Mouse (Mus musculus) left cerebral cortex, adult 2 months (tissue): Measurements from ENCODE around the gene Card11. TPM values are rescaled to one million over a fixed set of nuclear protein-coding genes. Genes with fewer than 3 reads are reported as not detected.

ENCODE experiments used
- DNase-seq, 2 experiments: peaks; one replicate each; pipeline ENCODE4 v3.0.0; 2021 to 2022; ENCODE audit warnings: low spot score in 2 of 2, mixed read lengths in 1 of 2; ENCODE audit errors: extremely low spot score in 1 of 2
- H3K27ac ChIP-seq: fragments of 200-600 bp; 2 replicates; pipeline ENCODE4 v1.8.1; 2022
- H3K4me3 ChIP-seq: fragments of 200-600 bp; 2 replicates; pipeline ENCODE4 v1.8.1; 2022
- CTCF ChIP-seq: fragments of 200-600 bp; IDR thresholded peaks from 2 replicates; pipeline ENCODE4 v1.8.1; 2022; ENCODE audit warnings: antibody characterized with exemption, mild to moderate bottlenecking, moderate library complexity
- intact Hi-C: fragments of 180-260 bp; cut with DNase I; formaldehyde crosslinking; loops from one replicate; pipeline ENCODE4 v1.15.1; 2025
- total RNA-seq, 2 experiments: library from RNA; stranded (reverse); gene quantifications; 2 replicates each; pipeline ENCODE4 v1.2.3; 2021

The Card11 gene
- total RNA-seq, 2 experiments from 2014 or later: 0.18 to 0.33 TPM

- Histone ChIP-seq H3K27ac (no peak overlapping the region), H3K4me3 (no peak overlapping the region)
- TF ChIP-seq CTCF: peak; percentile 38
- DNase-seq: no peak
- intact Hi-C loops: no loop called here
Measured at GRCm38 (mm10) chr5:140857432-140858154, 142.8 kb downstream of the Card11 start.

- intact Hi-C loops: no loop called here
- no peak for TF ChIP-seq CTCF
- no peak for DNase-seq
- H3K27ac ChIP-seq: no peak overlapping the region
- no peak overlapping the region for H3K4me3 ChIP-seq
Measured at GRCm38 (mm10) chr5:140855909-140856530, 144.4 kb downstream of the Card11 start.

- no peak overlapping the region for H3K27ac ChIP-seq
- intact Hi-C loops: no loop called here
- TF ChIP-seq CTCF: no peak
- no peak for DNase-seq
- no peak overlapping the region for H3K4me3 ChIP-seq
Measured at GRCm38 (mm10) chr5:140854700-140855099, 145.7 kb downstream of the Card11 start.

GRCm38 (mm10) chr5:140853723-140854122 is 146.7 kb downstream of the Card11 start:
- no peak overlapping the region for H3K27ac ChIP-seq
- intact Hi-C loops: no loop called here

GRCm38 (mm10) chr5:140852435-140852996 is 147.9 kb downstream of the Card11 start:
- no peak overlapping the region for H3K27ac ChIP-seq
- no peak for TF ChIP-seq CTCF
- no peak for DNase-seq
- H3K4me3 ChIP-seq: no peak overlapping the region
- intact Hi-C loops: no loop called here

More at GRCm38 (mm10) chr5:140853723-140854122, 146.7 kb downstream of the Card11 start:
- TF ChIP-seq CTCF: no peak
- no peak for DNase-seq
- H3K4me3 ChIP-seq: no peak overlapping the region

GRCm38 (mm10) chr5:140847300-140847729 is 153.1 kb downstream of the Card11 start:
- intact Hi-C loops: loop anchor here (2.0 to 5.0 kb wide), 3 partner anchors 230 to 1600 kb away; no protein-coding TSS in a partner anchor
- H3K4me3 ChIP-seq: no peak overlapping the region
- peak; percentile 35 to 51 for DNase-seq
- peak; percentile 94 for TF ChIP-seq CTCF
- H3K27ac ChIP-seq: no peak overlapping the region

- intact Hi-C loops: no loop called here
- no peak for DNase-seq
- no peak overlapping the region for H3K27ac ChIP-seq
- TF ChIP-seq CTCF: no peak
- H3K4me3 ChIP-seq: no peak overlapping the region
Measured at GRCm38 (mm10) chr5:140841942-140842341, 158.4 kb downstream of the Card11 start.

GRCm38 (mm10) chr5:140831064-140831431 is 169.3 kb downstream of the Card11 start:
- H3K27ac ChIP-seq: no peak overlapping the region
- no peak for DNase-seq
- TF ChIP-seq CTCF: no peak
- no peak overlapping the region for H3K4me3 ChIP-seq
- intact Hi-C loops: no loop called here

- intact Hi-C loops: no loop called here
- H3K27ac ChIP-seq: peak within 1 kb of the TSS; percentile 86
- H3K4me3 ChIP-seq: peak within 1 kb of the TSS; percentile 63
- TF ChIP-seq CTCF: no peak
- DNase-seq: peak; percentile 95 to 98
Measured at GRCm38 (mm10) chr5:140830314-140831063, 169.9 kb downstream of the Card11 start, which contains the start of gene Gna12. Gene Gna12, minus strand, starts transcription at chr5:140830431.

- peak overlapping the region; percentile 63 for H3K4me3 ChIP-seq
- intact Hi-C loops: loop anchor here (2.0 to 5.0 kb wide), 2 partner anchors 39 to 63 kb away; no protein-coding TSS in a partner anchor
- peak overlapping the region; percentile 86 for H3K27ac ChIP-seq
- peak; percentile 39 to 60 for DNase-seq
- no peak for TF ChIP-seq CTCF
Measured at GRCm38 (mm10) chr5:140829911-140830294, 170.5 kb downstream of the Card11 start.

GRCm38 (mm10) chr5:140829081-140829910 is 171.1 kb downstream of the Card11 start:
- Histone ChIP-seq H3K4me3 (peak overlapping the region; percentile 63), H3K27ac (peak overlapping the region; percentile 86)
- intact Hi-C loops: loop anchor here (2.0 to 5.0 kb wide), 2 partner anchors 38 to 62 kb away; no protein-coding TSS in a partner anchor
- no peak for TF ChIP-seq CTCF
- DNase-seq: no peak
